Mouse (Mus musculus) embryonic fibroblast, embryonic 13.5 days (primary cell): ENCODE data around the gene Rgcc.

ENCODE experiments used
- CTCF ChIP-seq: IDR thresholded peaks from 2 replicates; pipeline ENCODE4 v1.5.1; 2011; ENCODE audit warnings: mild to moderate bottlenecking, control low read depth, low read length, moderate library complexity, borderline replicate concordance; ENCODE audit not compliant: insufficient read depth
- POLR2A ChIP-seq: IDR thresholded peaks from 2 replicates; pipeline ENCODE4 v1.6.1; 2011; ENCODE audit warnings: low read depth, mild to moderate bottlenecking, control low read depth, low read length, moderate library complexity

- TF ChIP-seq POLR2A (no peak), CTCF (no peak)
These were observed 22.5 kb downstream of the Rgcc start for GRCm38 (mm10) chr14:79278927-79279326.
